Mouse (Mus musculus) bone marrow macrophage, adult 2 months (primary cell): Measurements from ENCODE around the gene Rab15.

Experiments used
- CTCF ChIP-seq: IDR thresholded peaks from 2 replicates; pipeline ENCODE4 v1.5.1; 2012; ENCODE audit warnings: low read depth, mild to moderate bottlenecking, low read length, moderate library complexity
- POLR2A ChIP-seq: IDR thresholded peaks from 2 replicates; pipeline ENCODE4 v1.6.1; 2012; ENCODE audit warnings: mild to moderate bottlenecking, low read depth, low read length, borderline replicate concordance

GRCm38 (mm10) chr12:76803028-76803427 is 19.7 kb downstream of the Rab15 start:
- TF ChIP-seq POLR2A = no peak
- no peak for TF ChIP-seq CTCF
